Mouse (Mus musculus) granulocyte monocyte progenitor cell, adult 5-6 weeks (primary cell): ENCODE results near the gene Mtfp1. TPM values are rescaled to one million over a fixed set of nuclear protein-coding genes. Genes with fewer than 3 reads are reported as not detected.

Experiments
- ATAC-seq: replicated peaks from 2 replicates; pipeline ENCODE4 v1.8.0; 2016; ENCODE audit warnings: mild to moderate bottlenecking, moderate TSS enrichment, inconsistent platforms; ENCODE audit not compliant: poor library complexity, severe bottlenecking
- total RNA-seq, 2 experiments: library from RNA; stranded (forward) in 1 of 2; stranded (reverse) in 1 of 2; fragments of 200-712, 200-1000 nt in 1 of 2; fragments of >200 nt in 1 of 2; fragmentation: Nextera tagmentation in 1 of 2; gene quantifications; 2 replicates each; pipeline ENCODE4 v1.2.3; 2014 to 2017

Gene Mtfp1
- total RNA-seq, 2 experiments from 2014 or later: 8.7 to 9.9 TPM

DNA sequence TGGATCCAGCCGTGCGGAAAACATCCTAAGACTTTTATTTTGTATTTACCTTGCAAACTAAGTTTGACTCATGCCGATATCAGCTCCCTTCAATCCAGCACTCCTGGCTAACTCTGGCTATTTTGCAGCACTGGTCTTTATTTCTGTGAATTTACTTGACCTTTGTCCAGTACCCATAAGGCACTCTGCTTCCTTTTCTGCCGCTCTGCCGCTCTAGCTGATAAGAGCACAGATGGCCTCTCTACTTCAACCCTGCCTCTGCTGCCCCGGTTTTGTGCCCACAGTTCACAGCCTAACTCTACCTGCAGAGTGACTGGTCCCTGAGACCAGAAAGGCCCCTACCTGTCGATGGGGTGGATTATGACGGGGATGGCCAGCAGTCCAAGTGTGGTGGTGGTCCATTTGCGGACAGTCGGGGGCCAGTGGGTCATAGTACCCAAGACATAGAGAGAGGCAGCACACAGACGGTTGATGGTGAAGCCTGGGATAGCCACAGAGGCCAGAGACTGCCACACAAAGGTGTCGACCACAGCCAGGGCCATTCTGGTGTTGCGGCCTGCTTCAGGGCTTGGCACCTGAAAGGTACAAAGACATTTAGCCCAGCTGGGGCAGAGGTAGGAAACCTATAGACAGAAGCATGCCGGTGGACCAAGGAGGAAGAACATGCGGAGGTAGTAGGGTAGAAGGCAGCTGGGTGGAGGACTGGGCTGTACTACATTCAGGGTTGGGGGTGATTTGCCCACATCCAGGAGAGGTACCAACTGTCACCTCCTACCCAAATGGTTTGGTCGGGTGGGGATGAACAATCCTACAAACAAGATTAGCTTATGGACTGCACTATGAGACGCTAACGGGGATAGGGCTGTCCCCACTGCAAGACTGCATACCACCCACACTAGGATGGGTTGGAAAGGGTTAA is 1.5 kb downstream of the Mtfp1 start:
- ATAC-seq: no peak

DNA sequence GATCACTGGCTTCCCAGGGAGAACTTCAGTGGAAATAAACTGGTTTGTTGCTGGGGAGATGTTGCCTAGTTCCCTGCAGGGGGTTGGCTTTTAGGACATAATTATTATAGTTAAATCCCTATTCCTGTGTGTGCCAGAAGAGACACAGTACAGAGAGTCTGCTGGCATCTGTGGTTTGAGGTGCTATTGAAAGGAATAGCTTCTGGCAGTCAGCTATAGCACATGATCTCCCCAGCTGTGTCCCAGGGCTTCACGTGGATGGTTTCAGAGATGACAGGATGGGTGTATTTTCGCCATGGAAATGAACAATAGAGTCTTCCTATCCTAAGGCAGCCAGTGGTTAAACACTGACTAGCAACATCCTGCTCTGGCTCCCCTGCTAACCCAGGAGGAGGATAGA is 8.0 kb downstream of the Mtfp1 start:
- ATAC-seq: no peak

- no peak for ATAC-seq
These were observed 9.0 kb downstream of the Mtfp1 start for GRCm38 (mm10) chr11:4086246-4086645.

- peak; percentile 63; the same call in 1 of the 2 replicates for ATAC-seq
These were observed 11.7 kb downstream of the Mtfp1 start for GRCm38 (mm10) chr11:4083316-4084078.

DNA sequence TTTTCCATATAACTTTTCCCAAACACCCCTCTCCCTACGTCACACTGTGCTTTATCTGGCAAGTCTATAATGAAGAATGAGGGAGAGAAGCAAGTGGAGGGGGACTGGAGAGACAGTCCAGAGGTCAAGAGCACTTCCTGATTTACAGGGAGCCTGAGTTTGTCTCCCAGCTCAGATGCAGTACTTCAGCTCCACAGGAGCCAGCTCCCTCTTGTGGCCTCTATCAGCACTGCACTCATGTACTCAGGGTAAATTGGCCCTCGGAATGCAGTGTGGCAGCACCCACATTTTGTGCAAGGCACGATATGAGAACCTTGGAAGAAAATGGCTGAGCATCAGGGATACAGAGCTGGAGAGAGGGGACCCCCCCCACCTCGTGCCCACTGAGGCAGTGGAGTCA is 15.0 kb downstream of the Mtfp1 start:
- peak; percentile 90 for ATAC-seq

DNA sequence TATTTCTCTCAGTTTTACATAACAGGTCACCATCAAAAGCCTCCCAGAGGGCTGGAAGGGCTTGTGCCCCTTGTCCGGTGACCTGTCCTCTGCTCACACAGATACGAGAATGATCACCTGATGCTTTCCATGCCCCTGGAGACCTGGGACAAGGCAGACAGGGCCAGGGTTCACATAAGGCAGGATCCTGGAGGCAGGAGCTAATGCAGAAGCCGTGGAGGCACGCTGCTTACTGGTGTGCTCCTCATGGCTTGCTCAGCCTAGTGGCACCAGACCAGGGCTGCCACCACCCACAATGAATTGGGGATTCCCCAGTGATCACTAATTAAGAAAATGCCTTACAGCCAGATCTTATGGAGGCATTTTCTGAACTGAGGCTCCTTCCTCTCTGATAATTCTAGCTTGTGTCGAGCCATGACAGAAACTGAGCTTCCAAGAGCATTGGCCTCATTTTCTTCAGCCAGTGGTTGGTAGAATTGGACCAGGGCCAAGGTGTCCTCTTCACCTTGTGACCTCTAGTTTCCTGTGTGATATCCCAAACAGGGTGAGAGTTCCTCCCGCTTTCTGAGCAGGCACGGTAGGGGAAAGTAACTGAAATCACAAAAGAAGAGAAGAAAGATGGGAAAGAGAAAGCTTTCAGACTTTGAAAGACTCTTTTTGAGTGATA is 16.8 kb downstream of the Mtfp1 start:
- ATAC-seq: no peak

DNA sequence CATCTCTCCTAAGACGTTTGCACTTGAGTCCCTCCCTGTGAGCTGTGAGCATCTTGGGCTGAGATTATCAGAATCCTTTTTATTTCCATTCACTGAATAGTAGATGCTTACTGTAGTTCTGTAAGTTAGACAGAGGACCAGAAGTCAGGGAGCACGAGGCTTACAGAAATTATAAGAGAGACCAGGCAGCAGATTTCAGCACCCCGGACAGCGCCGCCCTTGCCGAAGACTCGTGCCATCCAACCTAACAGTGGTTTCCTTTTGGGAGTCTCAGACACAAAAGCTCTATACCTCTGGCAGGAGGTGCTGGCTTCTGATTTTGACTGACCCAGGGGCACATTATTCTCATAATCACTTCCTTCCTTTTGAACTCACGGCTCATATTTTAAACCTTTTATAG is 18.6 kb downstream of the Mtfp1 start:
- ATAC-seq: peak; percentile 58; the same call in 1 of the 2 replicates

GRCm38 (mm10) chr11:4069664-4070063 is 25.6 kb downstream of the Mtfp1 start:
- ATAC-seq: no peak

GRCm38 (mm10) chr11:4064627-4065122 is 30.6 kb downstream of the Mtfp1 start, which contains the start of gene Sec14l3:
Sec14l3 (plus strand) TSS chr11:4064841.
- ATAC-seq: no peak

- no peak for ATAC-seq
These were observed 32.3 kb downstream of the Mtfp1 start for GRCm38 (mm10) chr11:4062981-4063380.

GRCm38 (mm10) chr11:4062523-4062922 is 32.7 kb downstream of the Mtfp1 start:
- no peak for ATAC-seq

DNA sequence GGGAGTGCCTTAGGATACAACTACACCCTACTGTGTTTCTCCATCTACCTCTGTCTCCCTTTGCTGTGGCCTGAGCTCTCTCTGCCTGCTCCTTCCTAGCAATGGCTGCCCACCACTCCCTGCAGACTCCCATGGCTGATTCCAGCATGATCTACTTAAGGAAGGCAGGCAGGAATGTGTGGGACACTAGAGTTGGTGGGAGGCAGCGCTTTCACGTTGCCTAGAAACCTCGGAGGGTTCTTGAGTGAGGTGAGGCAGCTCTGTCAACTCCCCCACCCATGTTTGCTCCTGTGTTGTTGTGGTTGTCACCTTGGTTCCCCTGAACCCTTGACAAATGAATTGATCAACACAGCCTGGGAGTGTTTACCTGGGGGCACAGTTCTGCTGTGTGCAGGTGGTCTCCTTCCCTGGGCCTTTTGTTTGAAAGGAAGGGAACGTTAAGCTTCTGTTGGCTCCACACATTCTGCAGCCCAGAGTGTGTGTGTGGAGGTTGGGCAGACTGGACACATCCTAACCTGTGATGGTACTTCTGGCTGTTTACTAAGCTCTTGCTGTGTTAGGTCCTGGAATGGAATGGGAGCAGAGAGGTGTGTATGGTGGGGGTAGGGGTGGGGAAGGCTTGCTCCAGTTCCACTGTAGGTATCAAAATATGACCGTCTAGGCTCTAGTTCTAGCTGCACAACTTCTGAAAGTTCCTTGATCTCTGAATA is 34.2 kb downstream of the Mtfp1 start:
- no peak for ATAC-seq

DNA sequence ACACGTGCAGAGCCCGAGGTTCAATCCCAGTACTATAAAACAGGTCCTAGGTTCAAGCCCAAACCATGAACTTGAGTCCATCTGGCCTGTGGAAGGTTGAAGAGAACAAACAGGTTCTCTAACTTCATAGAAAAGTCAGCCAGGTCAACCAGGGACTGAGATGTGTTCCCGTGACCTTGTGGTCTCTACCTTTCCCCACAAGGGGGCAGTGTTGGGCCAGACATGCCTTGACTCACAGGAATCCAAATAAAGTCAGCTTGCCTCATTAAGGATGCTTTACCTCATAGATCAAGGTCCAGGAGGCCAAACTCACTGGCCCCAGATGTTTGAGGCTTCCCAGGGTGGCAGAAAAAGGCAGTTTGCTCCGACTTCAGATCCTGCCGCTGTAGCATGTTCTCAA is 41.7 kb downstream of the Mtfp1 start:
- peak; percentile 58; the same call in 1 of the 2 replicates for ATAC-seq

- ATAC-seq: no peak
These were observed 46.8 kb downstream of the Mtfp1 start for GRCm38 (mm10) chr11:4048438-4048837.

DNA sequence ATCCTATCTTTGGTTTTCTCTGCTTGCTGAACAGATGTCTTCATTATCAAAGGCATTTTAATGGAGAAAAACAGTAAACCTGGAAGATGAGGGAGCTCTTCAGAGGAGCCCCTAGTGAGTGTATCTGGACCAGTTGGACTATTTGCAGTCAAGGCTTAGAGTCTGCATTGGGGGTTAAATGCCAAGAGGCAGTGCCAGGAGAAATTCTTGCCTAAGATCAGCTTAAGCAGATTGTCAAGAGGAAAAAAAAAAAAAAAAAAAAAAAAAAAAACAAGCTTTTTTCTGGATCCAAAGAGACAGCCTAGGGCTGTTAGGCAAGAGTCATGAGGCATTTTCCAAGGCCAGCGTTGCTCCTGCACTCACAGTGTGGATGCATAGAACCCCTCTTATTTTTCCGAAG is 47.5 kb downstream of the Mtfp1 start:
- ATAC-seq: no peak

DNA sequence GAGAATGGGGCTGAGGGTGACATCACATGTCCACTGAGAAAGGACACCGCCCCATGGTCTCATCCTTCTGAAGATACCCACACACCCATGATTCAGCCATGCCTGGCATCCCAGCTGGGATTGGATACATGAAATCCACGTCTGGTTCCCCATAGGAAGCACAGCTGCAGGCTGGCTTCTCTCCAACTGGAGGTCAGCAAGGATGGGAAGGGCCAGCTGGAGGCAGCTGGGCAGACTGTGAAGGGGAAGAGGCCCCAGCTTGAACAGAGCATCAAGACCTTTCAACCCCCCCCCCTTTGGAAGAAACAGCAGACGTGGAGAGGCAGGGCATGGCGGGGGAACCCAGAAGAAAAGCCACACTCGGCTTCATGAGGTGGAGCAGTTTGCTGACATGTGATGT is 48.7 kb downstream of the Mtfp1 start:
- no peak for ATAC-seq

DNA sequence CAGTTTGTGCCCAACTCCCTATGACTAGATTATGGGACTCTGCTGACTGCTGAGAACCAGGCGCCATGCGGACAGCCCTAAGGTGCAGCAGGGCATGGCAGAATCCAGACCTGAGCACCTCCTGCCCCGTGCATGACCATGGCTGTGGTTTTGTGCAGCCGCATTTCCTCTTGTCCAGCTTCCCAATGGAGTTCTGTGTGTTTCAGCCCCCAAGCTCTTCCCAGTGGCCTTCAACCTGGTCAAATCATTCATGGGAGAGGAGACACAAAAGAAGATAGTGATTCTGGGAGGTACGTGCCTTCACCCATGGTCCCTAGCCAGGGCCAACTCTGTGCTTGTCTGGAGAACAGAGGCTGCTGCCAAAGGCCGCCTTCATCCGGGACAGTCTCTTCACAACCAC is 52.2 kb downstream of the Mtfp1 start:
- ATAC-seq: no peak
